Mouse (Mus musculus) kidney, postnatal 0 days (tissue): Measurements from ENCODE around the gene Gm10190. TPM values are rescaled to one million over a fixed set of nuclear protein-coding genes. Genes with fewer than 3 reads are reported as not detected.

ENCODE experiments used
- ATAC-seq: fragments of 200-750 bp; cut with Nextera tagmentation; replicated peaks from 2 replicates; pipeline ENCODE4 v1.8.0; 2017; ENCODE audit warnings: low read depth, moderate number of reproducible peaks, moderate TSS enrichment, moderate library complexity; ENCODE audit not compliant: low FRiP score
- DNase-seq: peaks from one replicate; pipeline ENCODE4 v3.0.0-alpha.2; 2016; ENCODE audit warnings: low spot score
- H3K27ac ChIP-seq: fragments of 300-500 bp; sonication (generic); 2 replicates; pipeline ENCODE4 v1.5.1; 2014; ENCODE audit warnings: mild to moderate bottlenecking
- H3K27me3 ChIP-seq: fragments of 300-500 bp; sonication (generic); 2 replicates; pipeline ENCODE4 v1.6.1; 2014; ENCODE audit warnings: low read length, mixed read lengths; ENCODE audit not compliant: insufficient read depth
- H3K36me3 ChIP-seq: fragments of 300-500 bp; sonication (generic); 2 replicates; pipeline ENCODE4 v1.6.1; 2014; ENCODE audit warnings: low read length, mixed read lengths; ENCODE audit not compliant: insufficient read depth
- H3K4me1 ChIP-seq: fragments of 300-500 bp; sonication (generic); replicated peaks from 2 replicates; pipeline ENCODE4 v1.6.1; 2014; ENCODE audit warnings: antibody characterized with exemption, low read length, mixed read lengths; ENCODE audit not compliant: insufficient read depth
- H3K4me2 ChIP-seq: fragments of 300-500 bp; sonication (generic); 2 replicates; pipeline ENCODE4 v1.6.1; 2014; ENCODE audit warnings: mild to moderate bottlenecking, low read length, moderate library complexity, mixed read lengths
- H3K4me3 ChIP-seq: fragments of 300-500 bp; sonication (generic); replicated peaks from 2 replicates; pipeline ENCODE4 v1.5.1; 2014; ENCODE audit warnings: low read depth, low read length
- H3K9ac ChIP-seq: fragments of 300-500 bp; sonication (generic); 2 replicates; pipeline ENCODE4 v1.6.1; 2014; ENCODE audit warnings: low read depth, low read length
- H3K9me3 ChIP-seq: fragments of 300-500 bp; sonication (generic); replicated peaks from 2 replicates; pipeline ENCODE4 v1.6.1; 2016; ENCODE audit warnings: low read length, inconsistent platforms, mixed read lengths
- CTCF ChIP-seq: IDR thresholded peaks from 2 replicates; pipeline ENCODE4 v1.5.1; 2016; ENCODE audit warnings: antibody characterized with exemption, low read depth, mild to moderate bottlenecking, moderate library complexity
- WGBS: fragments of 180-500 bp; shearing (Covaris S2); extraction: QIAGEN DNeasy Blood & Tissue Kit; methylation state at CpG from one replicate; pipeline ENCODE4 v1.1.7; 2014; 5-methylcytosine and 5-hydroxymethylcytosine counted together
- polyA plus RNA-seq: library from polyadenylated mRNA; unstranded; fragments of >200 nt; fragmentation: Nextera tagmentation; extraction: Ambion mirVana; gene quantifications from 2 replicates; pipeline ENCODE4 v1.2.1, GENCODE M21; 2015

Gm10190 gene
- polyA plus RNA-seq, 1 experiment from 2014 or later, result 2.6 TPM

DNA sequence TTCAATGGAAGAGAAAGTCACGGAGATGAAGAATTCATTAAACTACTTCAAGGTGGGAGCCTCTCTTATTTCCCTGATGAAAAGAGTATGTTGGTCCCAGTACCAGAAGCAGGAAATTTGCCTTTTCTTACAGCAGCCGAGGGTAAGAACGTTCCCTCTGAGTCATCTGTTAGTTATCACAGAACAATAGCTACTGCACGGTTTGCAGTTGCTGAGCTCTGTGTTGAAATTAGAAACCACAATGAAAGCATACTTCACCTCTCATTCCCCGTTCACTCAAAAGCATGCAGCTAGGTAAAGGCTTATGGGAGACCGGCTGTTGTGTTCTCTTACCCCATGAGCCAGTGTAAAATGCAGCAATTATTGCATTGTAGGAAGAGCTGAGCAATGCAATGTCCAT, 26.1 kb downstream of the Gm10190 start:
- Histone ChIP-seq H3K36me3 (no peaks in the 10 kb centered on the region), H3K4me1 (0 out of 2 replicates have a peak, but pooled peaks cover 4% of the 10 kb centered on the region), H3K4me2 (no peak overlapping the region), H3K4me3 (no peak overlapping the region), H3K27me3 (no peaks in the 10 kb centered on the region), H3K9me3 (no peaks in the 10 kb centered on the region), H3K9ac (no peak overlapping the region), H3K27ac (no peak overlapping the region)
- ATAC-seq (no peak), DNase-seq (no peak)
- TF ChIP-seq CTCF, result no peak
- 45% methylated on average over 6 of the region's 6 CpGs for WGBS

GRCm38 (mm10) chr17:80346591-80347125, 26.7 kb downstream of the Gm10190 start:
- no peaks in the 10 kb centered on the region for H3K27me3 ChIP-seq
- no peaks in the 10 kb centered on the region for H3K36me3 ChIP-seq
- no peak overlapping the region for H3K9ac ChIP-seq
- no peak overlapping the region for H3K4me2 ChIP-seq
- H3K9me3 ChIP-seq, result no peaks in the 10 kb centered on the region
- ATAC-seq (no peak), DNase-seq (no peak)
- H3K4me1 ChIP-seq, result 0 out of 2 replicates have a peak, but pooled peaks cover 4% of the 10 kb centered on the region
- 34% methylated on average over 11 of the region's 11 CpGs for WGBS
- no peak overlapping the region for H3K27ac ChIP-seq
- no peak for TF ChIP-seq CTCF
- no peak overlapping the region for H3K4me3 ChIP-seq

GRCm38 (mm10) chr17:80345277-80345676, 28.1 kb downstream of the Gm10190 start:
- ATAC-seq (no peak), DNase-seq (peak; percentile 57)
- Histone ChIP-seq H3K4me1 (0 out of 2 replicates have a peak, but pooled peaks cover 4% of the 10 kb centered on the region), H3K27ac (no peak overlapping the region), H3K36me3 (no peaks in the 10 kb centered on the region), H3K9ac (no peak overlapping the region), H3K4me2 (no peak overlapping the region), H3K27me3 (no peaks in the 10 kb centered on the region), H3K4me3 (no peak overlapping the region), H3K9me3 (no peaks in the 10 kb centered on the region)
- peak; percentile 59 for TF ChIP-seq CTCF
- WGBS, result 74% methylated on average over 4 of the region's 4 CpGs

- Histone ChIP-seq H3K27ac (no peak overlapping the region), H3K9me3 (no peaks in the 10 kb centered on the region), H3K36me3 (no peaks in the 10 kb centered on the region), H3K4me3 (no peak overlapping the region), H3K9ac (no peak overlapping the region), H3K27me3 (no peaks in the 10 kb centered on the region), H3K4me1 (no peaks in the 10 kb centered on the region), H3K4me2 (no peak overlapping the region)
- 82% methylated on average over 2 of the region's 2 CpGs for WGBS
- DNase-seq, result no peak
- peak; percentile 51 for TF ChIP-seq CTCF
- ATAC-seq, result no peak
These were observed 41.0 kb downstream of the Gm10190 start for GRCm38 (mm10) chr17:80332386-80332785.

- WGBS, result 84% methylated on average over 3 of the region's 3 CpGs
- H3K4me3 ChIP-seq, result no peak overlapping the region
- ATAC-seq (no peak), DNase-seq (no peak)
- no peaks in the 10 kb centered on the region for H3K4me1 ChIP-seq
- no peak overlapping the region for H3K9ac ChIP-seq
- TF ChIP-seq CTCF, result no peak
- H3K27ac ChIP-seq, result no peak overlapping the region
- no peaks in the 10 kb centered on the region for H3K36me3 ChIP-seq
- H3K4me2 ChIP-seq, result no peak overlapping the region
- H3K27me3 ChIP-seq, result no peaks in the 10 kb centered on the region
- no peaks in the 10 kb centered on the region for H3K9me3 ChIP-seq
These were observed 46.9 kb downstream of the Gm10190 start for GRCm38 (mm10) chr17:80326431-80326830.

DNA sequence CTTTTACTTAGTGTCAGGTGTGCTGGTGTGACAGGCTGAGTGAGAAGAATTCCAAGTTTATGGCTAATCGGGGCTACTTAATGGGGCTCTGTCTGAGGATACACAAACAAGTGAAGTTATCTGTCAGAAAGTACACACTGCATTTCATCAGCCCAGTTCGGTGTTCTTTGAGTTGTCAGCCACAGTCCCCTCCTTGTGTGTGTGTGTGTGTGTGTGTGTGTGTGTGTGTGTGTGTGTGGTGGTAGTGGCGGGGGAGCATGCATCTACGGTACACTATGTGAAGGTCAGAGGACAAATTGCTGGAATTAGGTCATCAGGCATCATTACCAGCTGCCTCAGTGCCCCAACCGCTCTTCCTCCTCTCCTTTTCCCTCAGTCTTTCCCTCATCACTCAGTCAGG, 47.9 kb downstream of the Gm10190 start:
- Histone ChIP-seq H3K36me3 (no peaks in the 10 kb centered on the region), H3K9me3 (no peaks in the 10 kb centered on the region), H3K4me2 (no peak overlapping the region), H3K27ac (no peak overlapping the region), H3K4me1 (no peaks in the 10 kb centered on the region), H3K27me3 (no peaks in the 10 kb centered on the region), H3K4me3 (no peak overlapping the region), H3K9ac (no peak overlapping the region)
- ATAC-seq, result no peak
- no peak for TF ChIP-seq CTCF
- WGBS, result 82% methylated on average over 5 of the region's 5 CpGs
- DNase-seq, result no peak

DNA sequence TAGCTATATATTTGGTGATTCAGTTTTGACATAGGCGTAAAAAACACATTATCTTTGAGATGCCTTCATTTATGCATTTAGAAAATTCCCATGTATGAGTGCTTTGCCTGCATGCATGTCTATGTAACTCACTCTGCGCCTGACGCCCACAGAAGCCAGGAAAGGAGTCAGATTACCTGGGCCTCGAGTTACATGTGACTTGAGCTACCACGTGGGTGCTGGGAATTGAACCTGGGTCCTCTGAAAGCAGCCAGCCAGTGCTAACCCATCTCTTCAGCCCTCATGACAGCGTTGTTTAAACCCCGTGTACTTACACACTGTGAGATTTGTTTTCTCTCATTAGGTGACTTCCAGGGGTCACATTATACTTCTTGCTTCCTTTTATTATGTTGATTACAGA, 48.8 kb downstream of the Gm10190 start:
- no peak for ATAC-seq
- TF ChIP-seq CTCF, result no peak
- Histone ChIP-seq H3K27ac (no peak overlapping the region), H3K4me2 (no peak overlapping the region), H3K4me1 (no peaks in the 10 kb centered on the region), H3K36me3 (no peaks in the 10 kb centered on the region), H3K9me3 (no peaks in the 10 kb centered on the region), H3K9ac (no peak overlapping the region), H3K27me3 (no peaks in the 10 kb centered on the region), H3K4me3 (no peak overlapping the region)
- DNase-seq, result no peak
- WGBS, result 75% methylated on average over 7 of the region's 7 CpGs
